Mouse (Mus musculus): ENCODE data around the gene Gpr180.

The Gpr180 gene

GRCm38 (mm10) chr14:118209642-118210041 lies 72.7 kb downstream of the Gpr180 start:
- DNase-seq = peak; percentile 65

- DNase-seq = no peak
These were observed 75.3 kb downstream of the Gpr180 start for GRCm38 (mm10) chr14:118212188-118212804.
